In genomic region chr14:99734200-99734567, GRCm38 (mm10) we compare ENCODE assay signal across 30 mouse cellular contexts.
A peak's percentile ranks its signal among the peaks of the same experiment; 100 is the strongest.
DNase-seq lines count a peak whose midpoint lies in the region; ATAC-seq lines count a peak whose summit lies in the region.
"Had no signal": no experiment of that assay in that cellular context is flagged by ENCODE, and none has a peak within 500 bp of the region (broad histone marks: within the 10 kb centered on the region; RNA-seq: fewer than 3 reads in every experiment).

No protein-coding gene starts in this region.

- DNase-seq in forebrain, embryonic 10.5 days (ENCODE audit: extremely low spot score, low spot score): no peak
- DNase-seq in frontal cortex, postnatal 10 days (ENCODE audit: low spot score in 2 of 2): no peak
- peak; percentile 22 for DNase-seq in brain, adult 2 months (ENCODE audit: low read depth, low spot score)
- DNase-seq in kidney, postnatal 25 days: no peak
- DNase-seq: adrenal gland, adult 8-10 months; adrenal gland, postnatal 25 days; cerebellum, adult 11 months; cerebellum, adult 2 months; cerebellum, adult 9-11 months; cerebellum, postnatal 25 days; embryo, embryonic 11 days; gastrocnemius, postnatal 10 days; gastrocnemius, postnatal 36 days; heart, postnatal 10 days; heart, postnatal 4 days; kidney, adult 18-20 months had no signal

- H3K27me3 ChIP-seq in forebrain, embryonic 13.5 days: no peaks in the 10 kb centered on the region
- no peaks in the 10 kb centered on the region for H3K27me3 ChIP-seq in forebrain, embryonic 10.5 days (ENCODE audit: poor library complexity, severe bottlenecking)
- H3K27me3 ChIP-seq in forebrain, embryonic 16.5 days (replicated peaks; ENCODE audit: control insufficient read depth, insufficient read depth, low read length): no peaks in the 10 kb centered on the region
- H3K27me3 ChIP-seq: embryonic facial prominence, embryonic 13.5 days; heart, embryonic 12.5 days; heart, embryonic 15.5 days had no signal

- no peak overlapping the region for H3K4me2 ChIP-seq in forebrain, embryonic 13.5 days
- peak overlapping the region; percentile 10; the same call in 1 of the 2 replicates for H3K4me2 ChIP-seq in forebrain, embryonic 16.5 days (ENCODE audit: low read length)
- H3K4me2 ChIP-seq: embryonic facial prominence, embryonic 13.5 days; heart, embryonic 12.5 days; heart, embryonic 15.5 days; hindbrain, embryonic 14.5 days had no signal

- no peaks in the 10 kb centered on the region for H3K36me3 ChIP-seq in forebrain, embryonic 13.5 days (ENCODE audit: poor library complexity, severe bottlenecking)
- no peaks in the 10 kb centered on the region for H3K36me3 ChIP-seq in forebrain, embryonic 10.5 days (replicated peaks)
- H3K36me3 ChIP-seq in forebrain, embryonic 16.5 days (ENCODE audit: control insufficient read depth, insufficient read depth): no peaks in the 10 kb centered on the region
- H3K36me3 ChIP-seq: embryonic facial prominence, embryonic 10.5 days; embryonic facial prominence, embryonic 13.5 days; heart, embryonic 12.5 days; heart, embryonic 15.5 days had no signal

- no peak overlapping the region for H3K9ac ChIP-seq in forebrain, embryonic 13.5 days
- H3K9ac ChIP-seq in forebrain, embryonic 16.5 days (replicated peaks; ENCODE audit: low read depth, low read length): no peak overlapping the region
- H3K9ac ChIP-seq: embryonic facial prominence, embryonic 13.5 days; heart, embryonic 12.5 days; heart, embryonic 15.5 days; hindbrain, embryonic 14.5 days had no signal

- WGBS in forebrain, embryonic 13.5 days: 74% methylated on average over 7 of the region's 7 CpGs
- WGBS in forebrain, embryonic 10.5 days: 90% methylated on average over 7 of the region's 7 CpGs
- WGBS in forebrain, embryonic 16.5 days: 38% methylated on average over 7 of the region's 7 CpGs

- no peak overlapping the region for H3K27ac ChIP-seq in forebrain, embryonic 13.5 days
- H3K27ac ChIP-seq in forebrain, embryonic 10.5 days: no peak overlapping the region
- H3K27ac ChIP-seq in forebrain, embryonic 16.5 days (ENCODE audit: low read length): peak overlapping the region; percentile 81
- H3K27ac ChIP-seq: embryonic facial prominence, embryonic 10.5 days; embryonic facial prominence, embryonic 13.5 days; heart, embryonic 15.5 days; hindbrain, embryonic 14.5 days; hindbrain, postnatal 0 days had no signal

- peak; percentile 70; the same call in 1 of the 2 replicates for ATAC-seq in forebrain, embryonic 13.5 days
- 0 out of 2 replicates have a peak, but pooled peaks have one; percentile 44 for ATAC-seq in frontal cortex, adult (ENCODE audit: low TSS enrichment)
- peak; percentile 64 for ATAC-seq in forebrain, embryonic 16.5 days
- ATAC-seq in megakaryocyte, adult 5-6 weeks (ENCODE audit: poor library complexity, severe bottlenecking): no peak
- ATAC-seq: activated CD4-positive, CD25-positive, alpha-beta regulatory T cell, adult 4 months; hindbrain, postnatal 0 days; inflammation-experienced regulatory T-cells, adult 6 months; intestine, embryonic 16.5 days had no signal

- no peak overlapping the region for H3K4me3 ChIP-seq in forebrain, embryonic 13.5 days
- H3K4me3 ChIP-seq in forebrain, embryonic 10.5 days: no peak overlapping the region
- H3K4me3 ChIP-seq in forebrain, embryonic 16.5 days (replicated peaks; ENCODE audit: low read length): no peak overlapping the region
- H3K4me3 ChIP-seq: embryonic facial prominence, embryonic 10.5 days; embryonic facial prominence, embryonic 13.5 days; erythroblast, embryonic 14.5 days; heart, embryonic 12.5 days; heart, embryonic 15.5 days had no signal

- no peaks in the 10 kb centered on the region for H3K4me1 ChIP-seq in forebrain, embryonic 13.5 days
- H3K4me1 ChIP-seq in forebrain, embryonic 10.5 days: no peaks in the 10 kb centered on the region
- 0 out of 2 replicates have a peak, but pooled peaks cover 6% of the 10 kb centered on the region for H3K4me1 ChIP-seq in forebrain, embryonic 16.5 days (replicated peaks; ENCODE audit: control insufficient read depth, insufficient read depth, low read length)
- H3K4me1 ChIP-seq: embryonic facial prominence, embryonic 10.5 days; embryonic facial prominence, embryonic 13.5 days; heart, embryonic 12.5 days; heart, embryonic 15.5 days had no signal

- no peaks in the 10 kb centered on the region for H3K9me3 ChIP-seq in forebrain, embryonic 13.5 days (replicated peaks)
- no peaks in the 10 kb centered on the region for H3K9me3 ChIP-seq in forebrain, embryonic 10.5 days
- no peaks in the 10 kb centered on the region for H3K9me3 ChIP-seq in forebrain, embryonic 16.5 days (ENCODE audit: control insufficient read depth, low read length)
- H3K9me3 ChIP-seq: embryonic facial prominence, embryonic 10.5 days; embryonic facial prominence, embryonic 13.5 days; heart, embryonic 12.5 days; heart, embryonic 15.5 days had no signal
